Mouse (Mus musculus) liver, embryonic 15.5 days (tissue): Measurements from ENCODE around the gene Amn1. TPM values are rescaled to one million over a fixed set of nuclear protein-coding genes. Genes with fewer than 3 reads are reported as not detected.
"Not testable (repeated sequence)": the region's sequence is repeated elsewhere in the genome, so short reads cannot be mapped to it uniquely, and the experiment has no call there.

ENCODE experiments used
- ATAC-seq: fragments of 200-750 bp; cut with Nextera tagmentation; 2 replicates; pipeline ENCODE4 v1.8.0; 2017; ENCODE audit warnings: moderate number of reproducible peaks, mild to moderate bottlenecking, moderate library complexity; ENCODE audit not compliant: insufficient read depth
- H3K27ac ChIP-seq: fragments of 300-500 bp; sonication (generic); replicated peaks from 2 replicates; pipeline ENCODE4 v1.5.1; 2015; ENCODE audit warnings: mild to moderate bottlenecking, inconsistent platforms
- H3K27me3 ChIP-seq: fragments of 300-500 bp; sonication (generic); 2 replicates; pipeline ENCODE4 v1.6.1; 2015; ENCODE audit warnings: mild to moderate bottlenecking, inconsistent platforms
- H3K36me3 ChIP-seq: fragments of 300-500 bp; sonication (generic); replicated peaks from 2 replicates; pipeline ENCODE4 v1.6.1; 2015; ENCODE audit warnings: moderate library complexity, mild to moderate bottlenecking, inconsistent platforms
- H3K4me1 ChIP-seq: fragments of 300-500 bp; sonication (generic); replicated peaks from 2 replicates; pipeline ENCODE4 v1.6.1; 2015; ENCODE audit warnings: inconsistent platforms
- H3K4me2 ChIP-seq: fragments of 300-500 bp; sonication (generic); 2 replicates; pipeline ENCODE4 v1.6.1; 2015; ENCODE audit warnings: moderate library complexity, mild to moderate bottlenecking, inconsistent platforms
- H3K4me3 ChIP-seq: fragments of 300-500 bp; sonication (generic); replicated peaks from 2 replicates; pipeline ENCODE4 v1.5.1; 2015; ENCODE audit warnings: mild to moderate bottlenecking, inconsistent platforms
- H3K9ac ChIP-seq: fragments of 300-500 bp; sonication (generic); 2 replicates; pipeline ENCODE4 v1.6.1; 2015; ENCODE audit warnings: moderate library complexity, mild to moderate bottlenecking, inconsistent platforms
- H3K9me3 ChIP-seq: fragments of 300-500 bp; sonication (generic); replicated peaks from 2 replicates; pipeline ENCODE4 v1.6.1; 2016; ENCODE audit warnings: inconsistent platforms
- WGBS: fragments of 180-500 bp; shearing (Covaris S2); methylation state at CpG from one replicate; pipeline ENCODE4 v1.1.7; 2015; ENCODE audit warnings: mixed read lengths; ENCODE audit not compliant: insufficient replicate concordance; 5-methylcytosine and 5-hydroxymethylcytosine counted together
- polyA plus RNA-seq: library from polyadenylated mRNA; unstranded; fragments of >200 nt; fragmentation: Nextera tagmentation; extraction: Ambion mirVana; gene quantifications from 2 replicates; pipeline ENCODE4 v1.2.1, GENCODE M21; 2015

Amn1 gene
- polyA plus RNA-seq = 5.3 and 5.6 TPM in 2 replicates

DNA sequence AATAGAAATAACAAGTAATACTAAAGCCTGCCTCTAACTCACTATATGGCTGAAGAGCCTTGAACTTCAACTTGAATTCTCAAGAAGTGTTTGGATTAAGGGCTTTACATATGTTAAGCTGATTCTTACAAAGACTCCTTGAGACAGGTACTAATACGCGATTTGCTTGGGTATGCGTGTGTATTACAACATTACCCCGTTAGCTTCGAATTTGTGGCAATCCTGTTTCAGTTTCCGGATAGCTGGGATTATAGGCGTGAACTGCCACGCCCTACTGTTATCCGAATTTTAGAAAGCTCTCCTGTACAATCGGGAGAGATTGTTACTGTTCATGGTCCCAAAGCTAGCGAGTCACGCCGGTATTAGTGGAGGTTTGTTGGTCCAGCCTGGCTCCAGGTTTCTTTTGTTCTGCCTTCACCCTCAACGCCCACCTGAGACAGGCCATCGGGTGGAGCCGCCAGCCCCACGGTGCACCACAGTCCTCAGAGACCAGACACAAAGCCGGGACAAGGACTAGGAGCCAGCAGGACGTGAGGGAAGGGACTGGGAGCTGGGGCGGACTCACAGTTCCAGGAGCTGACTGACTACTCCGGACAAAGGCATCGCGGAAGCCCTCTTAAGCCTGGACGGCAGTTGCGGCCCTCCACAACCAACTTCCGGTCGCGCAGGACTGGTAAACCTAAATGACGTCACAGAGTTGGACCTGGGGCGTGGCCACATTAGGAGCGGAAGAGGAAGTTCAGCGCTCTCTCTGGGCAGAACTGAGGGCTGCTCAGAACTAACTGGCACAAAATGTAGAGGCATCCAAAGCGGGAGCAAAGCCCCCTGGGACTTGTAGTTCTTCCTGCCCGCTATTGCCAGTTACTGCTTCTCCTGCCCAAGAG is at the start of gene Amn1:
Amn1 (minus strand) TSS at position 672 of the 884 bp plus-strand sequence.
- Histone ChIP-seq H3K27me3 (no peaks in the 10 kb centered on the region), H3K4me2 (peak within 1 kb of the TSS; percentile 76), H3K4me1 (peaks cover 48% of the 10 kb centered on the region), H3K9me3 (no peaks in the 10 kb centered on the region), H3K9ac (peak within 1 kb of the TSS; percentile 73), H3K27ac (peak within 1 kb of the TSS; percentile 88), H3K36me3 (peaks cover 5% of the 10 kb centered on the region; the same call in 1 of the 2 replicates), H3K4me3 (peak within 1 kb of the TSS; percentile 76)
- WGBS = under 1% methylated on average over 34 of the region's 34 CpGs
- ATAC-seq = peak; percentile 88

DNA sequence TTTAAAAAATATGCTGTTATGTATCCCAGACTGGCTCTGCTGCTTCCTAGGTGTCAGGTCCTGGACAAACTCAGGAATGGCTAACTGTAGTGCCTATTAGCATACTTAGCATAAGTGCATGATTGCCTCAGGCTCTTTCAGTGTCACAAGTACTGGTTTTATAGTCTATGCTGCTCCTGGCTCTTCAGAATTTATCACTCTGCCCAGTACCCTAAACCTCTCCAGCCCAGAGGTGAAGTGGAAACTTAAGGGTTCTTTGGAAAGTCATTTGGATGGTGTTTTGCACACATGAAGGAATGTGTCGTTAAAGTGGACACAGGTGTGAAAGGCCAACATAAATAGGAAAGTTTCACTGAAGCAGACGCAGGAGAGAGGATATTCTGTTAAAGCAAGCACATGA is 48.3 kb upstream of the Amn1 start:
- ATAC-seq = no peak
- H3K4me1 ChIP-seq = peaks cover 9% of the 10 kb centered on the region
- H3K4me2 ChIP-seq = no peak overlapping the region
- no peaks in the 10 kb centered on the region for H3K36me3 ChIP-seq
- H3K27ac ChIP-seq = no peak overlapping the region
- H3K9me3 ChIP-seq = no peaks in the 10 kb centered on the region
- WGBS = 70% methylated on average over 2 of the region's 2 CpGs
- H3K9ac ChIP-seq = no peak overlapping the region
- H3K4me3 ChIP-seq = no peak overlapping the region
- H3K27me3 ChIP-seq = no peaks in the 10 kb centered on the region

DNA sequence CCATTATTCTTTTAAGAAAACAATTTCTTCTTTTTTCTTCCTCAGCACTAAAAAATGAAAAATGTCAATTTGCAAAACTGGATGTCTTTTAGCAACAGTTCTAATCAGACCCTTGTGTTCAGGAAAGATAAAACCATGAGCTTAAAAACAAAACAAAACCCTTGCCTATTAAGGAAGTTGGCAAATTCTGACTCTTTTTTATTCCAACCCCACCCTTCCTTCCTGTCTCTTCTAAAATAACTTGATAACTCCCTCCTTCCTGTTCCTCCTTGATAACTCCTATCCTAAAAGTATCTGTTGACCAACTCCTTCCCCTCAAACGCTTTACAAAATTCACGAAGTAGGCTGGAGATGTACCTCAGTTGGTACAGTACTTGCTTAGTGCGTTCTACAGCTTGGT is 45.4 kb upstream of the Amn1 start:
- Histone ChIP-seq H3K4me3 (no peak overlapping the region), H3K4me2 (no peak overlapping the region; the same call in 1 of the 2 replicates), H3K27ac (peak overlapping the region; percentile 29; the same call in 1 of the 2 replicates), H3K4me1 (peaks cover 9% of the 10 kb centered on the region), H3K9ac (no peak overlapping the region), H3K27me3 (no peaks in the 10 kb centered on the region), H3K9me3 (no peaks in the 10 kb centered on the region), H3K36me3 (no peaks in the 10 kb centered on the region)
- WGBS = 18% methylated on average over 3 of the region's 3 CpGs
- ATAC-seq = peak; percentile 71

DNA sequence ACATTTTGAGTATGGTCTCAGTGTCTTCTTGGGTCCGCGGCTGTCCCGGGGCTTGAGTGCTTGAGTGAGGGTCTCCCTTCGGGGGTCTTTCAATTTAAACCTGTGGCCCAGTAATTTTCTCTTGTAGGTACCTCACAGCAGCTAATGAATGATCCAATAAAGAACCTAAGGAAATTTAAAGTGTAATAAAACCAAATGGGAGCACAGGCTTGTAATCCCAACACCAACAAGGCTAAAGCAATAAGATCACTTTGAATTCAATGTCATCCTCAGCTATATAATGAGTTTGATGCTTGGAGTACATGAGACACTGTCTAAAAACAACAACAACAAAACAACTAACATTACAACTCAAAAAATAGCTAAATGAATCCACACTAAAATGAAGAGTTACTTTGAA is 36.2 kb upstream of the Amn1 start:
- H3K27me3 ChIP-seq = no peaks in the 10 kb centered on the region
- no peaks in the 10 kb centered on the region for H3K36me3 ChIP-seq
- no peak overlapping the region for H3K27ac ChIP-seq
- no peak overlapping the region for H3K4me2 ChIP-seq
- no peaks in the 10 kb centered on the region for H3K4me1 ChIP-seq
- H3K9me3 ChIP-seq = no peaks in the 10 kb centered on the region
- no peak overlapping the region for H3K9ac ChIP-seq
- WGBS = 83% methylated on average over 4 of the region's 4 CpGs
- H3K4me3 ChIP-seq = no peak overlapping the region
- ATAC-seq = no peak

DNA sequence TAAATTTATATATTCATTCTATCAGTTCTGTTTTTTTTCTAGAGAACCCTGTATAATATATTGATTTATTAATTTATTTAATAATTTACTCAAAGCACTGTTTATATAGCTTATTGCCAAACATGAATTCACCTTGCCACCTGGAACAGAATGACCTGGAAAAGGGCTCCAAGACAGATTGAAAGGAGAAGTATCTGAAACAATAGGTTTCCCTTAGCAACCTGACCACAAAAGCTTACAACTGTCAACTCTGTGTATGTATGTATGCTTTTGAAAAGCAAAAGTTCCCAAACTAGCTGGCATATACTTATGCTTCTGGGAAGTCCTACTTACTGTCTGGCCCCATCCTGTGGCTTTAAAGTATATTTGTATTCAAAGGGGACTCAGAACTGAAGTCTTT is 32.8 kb upstream of the Amn1 start:
- Histone ChIP-seq H3K9me3 (no peaks in the 10 kb centered on the region), H3K27me3 (no peaks in the 10 kb centered on the region), H3K4me2 (no peak overlapping the region), H3K36me3 (no peaks in the 10 kb centered on the region), H3K9ac (no peak overlapping the region), H3K4me1 (no peaks in the 10 kb centered on the region), H3K4me3 (no peak overlapping the region), H3K27ac (no peak overlapping the region)
- ATAC-seq = no peak

DNA sequence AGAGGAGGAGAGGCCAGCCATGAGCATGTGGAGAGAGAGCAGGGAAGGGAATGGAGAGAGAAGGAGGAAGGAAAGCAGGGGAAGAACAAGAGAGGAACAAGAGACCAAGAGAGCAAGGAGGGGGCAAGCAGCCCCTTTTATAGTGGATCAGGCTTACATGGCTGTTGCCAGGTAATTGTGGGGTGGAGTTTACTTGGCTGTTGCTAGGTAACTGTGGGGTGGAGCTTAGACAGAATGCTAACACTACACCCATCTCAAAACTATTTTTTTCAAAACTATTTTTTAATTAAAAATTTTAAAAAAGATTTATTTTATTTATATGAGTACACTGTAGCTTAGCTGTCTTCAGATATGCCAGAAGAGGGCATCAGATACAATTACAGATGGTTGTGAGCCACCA is 10.1 kb upstream of the Amn1 start:
- Histone ChIP-seq H3K36me3 (no peaks in the 10 kb centered on the region), H3K4me2 (no peak overlapping the region), H3K9me3 (no peaks in the 10 kb centered on the region), H3K4me3 (no peak overlapping the region), H3K27ac (no peak overlapping the region), H3K9ac (no peak overlapping the region), H3K4me1 (peaks cover 20% of the 10 kb centered on the region), H3K27me3 (no peaks in the 10 kb centered on the region)
- peak; percentile 41; the same call in 1 of the 2 replicates for ATAC-seq

DNA sequence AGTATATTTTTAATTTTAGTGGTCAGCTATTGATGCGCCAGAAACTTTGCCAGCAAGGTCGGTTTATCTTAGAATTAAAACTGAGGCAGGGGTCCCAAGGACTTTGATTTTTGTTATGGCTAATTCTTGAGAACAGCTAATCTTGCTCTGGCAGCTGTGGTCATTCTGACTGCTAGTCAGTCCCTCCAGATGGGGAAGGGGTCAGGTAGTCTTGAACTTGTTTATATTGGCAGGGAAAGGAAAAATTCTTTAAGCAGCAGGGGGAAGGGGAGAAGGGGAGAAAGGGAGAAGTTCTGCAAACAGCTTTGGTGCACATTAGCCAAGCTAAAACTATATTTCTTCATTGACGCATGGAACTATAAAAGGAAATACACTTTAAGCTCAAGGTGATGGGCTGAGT is 8.6 kb upstream of the Amn1 start:
- WGBS = 57% methylated on average over 3 of the region's 3 CpGs
- ATAC-seq = no peak

DNA sequence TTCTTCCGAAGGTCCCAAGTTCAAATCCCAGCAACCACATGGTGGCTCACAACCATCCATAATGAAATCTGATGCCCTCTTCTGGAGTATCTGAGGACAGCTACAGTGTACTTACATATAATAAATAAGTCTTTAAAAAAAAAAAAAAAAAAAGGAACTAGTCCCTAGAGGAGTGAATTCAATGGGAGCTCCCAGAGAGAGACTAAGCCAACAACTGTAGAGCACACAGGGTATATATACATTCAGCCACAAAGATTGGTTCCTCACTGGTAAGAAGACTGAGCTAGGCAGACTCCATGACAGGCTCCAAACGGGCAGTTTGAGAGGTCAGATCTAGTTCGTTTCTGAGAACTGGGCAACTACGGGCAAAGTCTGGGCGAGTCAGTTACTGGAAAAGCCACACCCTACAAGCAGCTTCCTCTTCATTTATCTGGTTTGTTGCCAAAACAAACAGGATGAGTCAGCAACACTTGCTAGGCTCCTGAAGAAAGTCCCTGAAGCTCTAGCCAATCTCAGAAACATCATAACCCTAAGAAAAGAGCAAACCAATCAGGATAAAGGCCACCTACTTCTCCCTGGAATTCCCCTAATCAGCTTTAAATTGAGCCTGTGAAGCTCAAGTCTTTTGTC is 4.9 kb upstream of the Amn1 start:
- peaks cover 47% of the 10 kb centered on the region for H3K4me1 ChIP-seq
- no peaks in the 10 kb centered on the region for H3K27me3 ChIP-seq
- ATAC-seq = peak; percentile 87
- H3K4me2 ChIP-seq = peak overlapping the region; percentile 56
- peak overlapping the region; percentile 33; the same call in 1 of the 2 replicates for H3K9ac ChIP-seq
- no peaks in the 10 kb centered on the region for H3K9me3 ChIP-seq
- H3K4me3 ChIP-seq = no peak overlapping the region
- no peaks in the 10 kb centered on the region for H3K36me3 ChIP-seq
- peak overlapping the region; percentile 96 for H3K27ac ChIP-seq
- 29% methylated on average over 5 of the region's 5 CpGs for WGBS

More for the DNA sequence above, 8.6 kb upstream of the Amn1 start:
- no peaks in the 10 kb centered on the region for H3K27me3 ChIP-seq
- no peak overlapping the region for H3K4me2 ChIP-seq
- H3K9ac ChIP-seq = no peak overlapping the region
- H3K9me3 ChIP-seq = no peaks in the 10 kb centered on the region
- H3K27ac ChIP-seq = no peak overlapping the region; the same call in 1 of the 2 replicates
- H3K36me3 ChIP-seq = no peaks in the 10 kb centered on the region
- H3K4me3 ChIP-seq = no peak overlapping the region
- H3K4me1 ChIP-seq = peaks cover 33% of the 10 kb centered on the region

DNA sequence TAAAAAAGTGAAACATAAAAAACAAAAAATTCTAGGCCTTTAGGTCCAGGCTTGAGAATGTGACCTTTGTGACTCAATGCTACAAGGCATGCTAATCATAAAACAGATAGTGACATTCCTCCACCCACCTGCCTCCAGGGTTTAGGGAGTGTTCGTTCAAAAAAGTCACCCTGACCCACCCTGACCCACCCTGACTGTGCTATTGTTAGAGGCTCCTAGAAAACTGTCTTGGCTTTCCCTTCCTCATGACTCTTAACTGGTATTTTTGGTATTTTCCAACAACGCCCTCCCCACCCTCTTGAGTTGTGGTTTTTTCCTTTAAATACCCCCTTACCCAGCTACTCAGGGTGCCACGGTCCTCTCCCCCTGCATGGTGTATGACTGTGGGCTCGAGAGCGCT is 3.4 kb upstream of the Amn1 start:
- not testable (repeated sequence) for H3K9me3 ChIP-seq, H3K4me3 ChIP-seq, H3K4me2 ChIP-seq, H3K9ac ChIP-seq, ATAC-seq, H3K36me3 ChIP-seq, H3K27me3 ChIP-seq
- peaks cover 52% of the 10 kb centered on the region for H3K4me1 ChIP-seq
- peak overlapping the region; percentile 38; the same call in 1 of the 2 replicates for H3K27ac ChIP-seq
- 74% methylated on average over 5 of the region's 5 CpGs for WGBS

DNA sequence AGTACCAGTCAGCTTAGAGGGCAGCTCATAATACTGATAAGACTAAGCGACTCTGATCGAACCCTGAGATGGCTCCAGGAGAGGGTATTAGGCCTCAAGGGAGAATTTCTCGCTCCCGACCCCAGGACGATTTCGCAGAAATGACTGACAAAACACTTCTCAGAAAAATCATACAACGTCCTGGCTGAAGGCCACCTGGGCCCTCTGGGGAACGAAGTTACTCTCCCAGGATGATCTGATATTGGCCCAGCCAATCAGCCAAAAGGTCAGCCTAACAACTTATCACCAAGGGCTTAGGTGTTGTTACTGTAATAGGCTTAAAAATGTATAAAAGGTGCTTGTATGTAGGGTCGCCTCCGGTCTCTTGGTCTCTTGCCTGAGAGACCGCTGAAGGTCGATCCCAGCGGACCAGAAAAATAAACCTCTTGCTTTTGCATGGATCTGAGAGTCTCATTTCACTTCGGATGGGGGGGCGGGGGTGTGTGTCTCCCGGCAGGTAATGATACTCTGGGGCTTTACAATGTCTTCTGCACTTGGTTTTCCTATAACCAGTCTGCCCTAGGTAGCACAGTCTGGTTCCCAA is 919 bp upstream of the Amn1 start:
- Histone ChIP-seq H3K27ac (peak overlapping the region; percentile 88; the same call in 1 of the 2 replicates), H3K27me3 (no peaks in the 10 kb centered on the region), H3K4me1 (peaks cover 51% of the 10 kb centered on the region), H3K36me3 (no peaks in the 10 kb centered on the region), H3K9me3 (no peaks in the 10 kb centered on the region), H3K9ac (no peak overlapping the region), H3K4me3 (peak overlapping the region; percentile 76; the same call in 1 of the 2 replicates), H3K4me2 (peak overlapping the region; percentile 76)
- no peak for ATAC-seq
- 84% methylated on average over 16 of the region's 16 CpGs for WGBS

DNA sequence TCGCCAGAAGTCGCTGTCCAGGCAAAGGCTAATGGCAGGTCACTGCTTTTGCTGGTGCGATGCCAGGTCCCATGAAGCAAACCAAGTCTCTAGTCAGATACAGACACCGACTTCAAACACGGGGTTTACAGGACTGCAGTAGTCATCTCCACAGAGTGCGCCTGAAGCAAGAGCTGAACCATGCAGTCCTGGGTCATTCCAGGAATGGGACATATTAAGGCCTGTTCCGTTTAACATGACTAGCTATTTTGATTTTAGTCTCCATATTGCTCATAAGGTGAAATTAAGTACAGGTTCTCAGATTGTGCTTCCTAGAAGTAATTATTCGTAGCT is 379 bp upstream of the Amn1 start:
- WGBS = 37% methylated on average over 8 of the region's 8 CpGs
- H3K4me2 ChIP-seq = peak overlapping the region; percentile 76
- peak overlapping the region; percentile 88 for H3K27ac ChIP-seq
- H3K27me3 ChIP-seq = no peaks in the 10 kb centered on the region
- H3K36me3 ChIP-seq = 0 out of 2 replicates have a peak, but pooled peaks cover 2% of the 10 kb centered on the region
- H3K9ac ChIP-seq = peak overlapping the region; percentile 42
- peak overlapping the region; percentile 76 for H3K4me3 ChIP-seq
- no peaks in the 10 kb centered on the region for H3K9me3 ChIP-seq
- peaks cover 52% of the 10 kb centered on the region for H3K4me1 ChIP-seq
- peak; percentile 21 for ATAC-seq
